ENCODE assay signal across 9 mouse cellular contexts in genomic region chr3:8736239-8736953, GRCm38 (mm10).
A peak's percentile ranks its signal among the peaks of the same experiment; 100 is the strongest.
DNase-seq lines count a peak whose midpoint lies in the region; ATAC-seq lines count a peak whose summit lies in the region.
"Had no signal": no experiment of that assay in that cellular context is flagged by ENCODE, and none has a peak within 500 bp of the region (broad histone marks: within the 10 kb centered on the region; RNA-seq: fewer than 3 reads in every experiment).

No protein-coding gene starts in this region.

- intact Hi-C loops in heart, postnatal 25 days (cut with DNase I) = no loop called here

- no peaks in the 10 kb centered on the region for H3K27me3 ChIP-seq in midbrain, embryonic 11.5 days (ENCODE audit: control insufficient read depth, insufficient read depth, low read length)
- H3K27me3 ChIP-seq in liver, embryonic 12.5 days (replicated peaks) = peaks cover 11% of the 10 kb centered on the region; the same call in 1 of the 2 replicates

- no peaks in the 10 kb centered on the region for H3K36me3 ChIP-seq in midbrain, embryonic 11.5 days (ENCODE audit: control insufficient read depth, insufficient read depth, low read length)
- H3K36me3 ChIP-seq in liver, embryonic 12.5 days = no peaks in the 10 kb centered on the region

- no peaks in the 10 kb centered on the region for H3K9me3 ChIP-seq in midbrain, embryonic 11.5 days (ENCODE audit: control insufficient read depth, low read length)
- no peaks in the 10 kb centered on the region for H3K9me3 ChIP-seq in liver, embryonic 12.5 days (replicated peaks)

- H3K4me2 ChIP-seq in midbrain, embryonic 11.5 days = no peak overlapping the region
- H3K4me2 ChIP-seq in liver, embryonic 12.5 days = no peak overlapping the region

- H3K27ac ChIP-seq in midbrain, embryonic 11.5 days (ENCODE audit: low read depth, low read length) = no peak overlapping the region
- no peak overlapping the region for H3K27ac ChIP-seq in liver, embryonic 12.5 days
- H3K27ac ChIP-seq: heart, adult 2 months had no signal

- WGBS in midbrain, embryonic 11.5 days = 63% methylated on average over 10 of the region's 10 CpGs
- WGBS in liver, embryonic 12.5 days (ENCODE audit: insufficient replicate concordance) = 56% methylated on average over 10 of the region's 10 CpGs

- no peaks in the 10 kb centered on the region for H3K4me1 ChIP-seq in midbrain, embryonic 11.5 days (ENCODE audit: control insufficient read depth, insufficient read depth, low read length)
- no peaks in the 10 kb centered on the region for H3K4me1 ChIP-seq in liver, embryonic 12.5 days

- DNase-seq in MN1 (ENCODE audit: low spot score) = peak; percentile 44
- peak; percentile 56 for DNase-seq in embryo, embryonic 11 days
- DNase-seq in heart, postnatal 25 days (ENCODE audit: low spot score) = peak; percentile 41
- no peak for DNase-seq in midbrain, embryonic 11.5 days (ENCODE audit: low spot score, missing footprints)
- DNase-seq in urinary bladder, postnatal 36 days (ENCODE audit: low spot score in 2 of 2) = no peak
- no peak for DNase-seq in thymus, postnatal 14 days
- DNase-seq: cerebellum, adult 9-10 months had no signal

- H3K4me3 ChIP-seq in midbrain, embryonic 11.5 days (ENCODE audit: low read depth, low read length) = no peak overlapping the region
- H3K4me3 ChIP-seq in liver, embryonic 12.5 days = no peak overlapping the region
- H3K4me3 ChIP-seq: heart, adult 2 months had no signal

- ATAC-seq in midbrain, embryonic 11.5 days (ENCODE audit: low FRiP score) = peak; percentile 47; the same call in 1 of the 2 replicates
- no peak for ATAC-seq in liver, embryonic 12.5 days

- no peak overlapping the region for H3K9ac ChIP-seq in midbrain, embryonic 11.5 days (ENCODE audit: low read length)
- no peak overlapping the region for H3K9ac ChIP-seq in liver, embryonic 12.5 days

Comparison
In these comparisons a context has a peak if more than half of its experiments do, and no peak if none do; other contexts are left out.
1. DNase-seq: peak in MN1 (single experiment), embryo, embryonic 11 days (single experiment) and heart, postnatal 25 days (single experiment); none in midbrain, embryonic 11.5 days (single experiment), urinary bladder, postnatal 36 days (0 of 2) and thymus, postnatal 14 days (single experiment).